Mouse (Mus musculus) right cerebral cortex, adult 18-20 months (tissue): Measurements from ENCODE around the gene Otogl.

Source experiments
- DNase-seq: peaks from one replicate; pipeline ENCODE4 v3.0.0; 2022; ENCODE audit warnings: mixed read lengths

Otogl gene

DNA sequence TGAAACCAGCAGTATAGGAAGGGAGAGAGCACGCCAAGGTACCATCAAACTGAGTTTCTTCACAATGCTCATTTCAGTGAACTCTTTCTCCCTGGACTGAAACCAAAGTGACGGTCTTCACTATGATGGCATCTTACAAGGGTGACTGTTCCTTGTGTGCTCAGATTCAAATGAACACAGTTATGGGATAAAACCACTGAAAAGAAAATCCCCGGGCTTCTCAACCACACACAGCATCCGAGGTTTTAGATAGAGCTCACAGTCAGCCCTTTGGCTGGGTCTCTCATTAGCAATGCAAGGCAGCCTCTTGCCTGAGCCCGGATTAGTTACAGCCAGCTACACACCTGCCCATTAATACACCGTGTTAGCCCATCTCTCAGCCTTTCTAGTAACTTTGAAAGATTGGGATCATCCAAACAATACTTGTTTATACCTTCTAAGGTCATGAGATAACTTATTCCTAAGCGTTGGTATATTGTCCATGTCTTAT, at the start of gene Otogl:
TSS of gene Otogl (minus strand) at position 51 of the 490 bp plus-strand sequence.
- no peak for DNase-seq

DNA sequence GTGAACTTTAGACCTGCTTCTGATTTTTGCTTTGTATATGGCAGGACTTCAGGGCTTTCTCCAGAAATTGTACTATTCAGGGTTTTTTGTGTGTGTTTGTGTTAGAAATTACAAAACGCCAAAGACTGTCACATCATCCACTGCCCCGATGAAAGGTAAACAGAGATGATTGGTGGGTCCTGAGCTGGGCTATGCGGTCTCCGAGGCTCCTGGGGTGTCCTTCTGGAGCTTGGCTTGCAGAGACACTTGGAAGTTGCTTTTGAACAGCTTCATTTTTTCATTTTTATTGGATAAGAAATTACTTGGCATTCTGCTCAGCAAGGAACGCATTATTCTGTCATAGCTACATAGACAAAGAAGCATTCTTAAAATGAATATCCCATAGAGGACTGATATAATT, 44.7 kb upstream of the Otogl start:
- no peak for DNase-seq

DNA sequence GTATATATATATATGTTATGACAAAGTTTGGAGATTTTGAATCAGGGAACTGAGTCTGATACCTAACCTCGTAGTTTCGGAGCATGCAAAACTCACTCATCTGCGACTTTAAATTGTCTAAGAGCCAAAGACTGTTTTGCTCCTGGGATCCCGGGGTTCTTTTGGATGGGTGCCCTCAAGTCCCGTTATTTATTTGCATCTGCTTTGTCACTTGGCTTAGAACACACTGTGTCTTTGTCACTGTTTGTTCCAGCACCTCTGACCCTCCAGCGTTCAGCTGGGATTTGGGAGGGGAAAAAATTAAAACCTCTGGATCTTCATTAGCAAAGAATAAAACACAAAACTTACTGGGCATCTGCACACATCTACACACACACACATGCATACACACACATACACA, 42.5 kb upstream of the Otogl start:
- no peak for DNase-seq

DNA sequence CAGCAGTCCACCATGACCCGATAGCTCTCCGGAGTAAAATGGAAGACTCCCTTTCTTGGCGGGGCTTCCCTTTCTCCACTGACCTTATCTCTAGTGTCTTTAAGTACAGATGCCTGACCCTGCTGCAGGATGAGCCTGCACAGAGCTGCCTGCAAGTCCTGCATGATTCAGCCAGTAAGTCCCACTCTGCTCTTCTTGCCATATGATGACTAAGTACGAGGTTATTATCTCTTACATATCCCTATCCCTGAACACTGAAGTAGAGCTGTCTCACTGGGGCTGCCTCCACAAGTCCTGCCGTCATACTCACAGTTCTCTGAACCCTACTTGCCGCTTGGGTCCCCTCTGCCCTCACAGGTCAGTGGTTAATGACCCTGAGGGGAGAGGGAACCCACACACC, 39.7 kb upstream of the Otogl start:
- DNase-seq = no peak

DNA sequence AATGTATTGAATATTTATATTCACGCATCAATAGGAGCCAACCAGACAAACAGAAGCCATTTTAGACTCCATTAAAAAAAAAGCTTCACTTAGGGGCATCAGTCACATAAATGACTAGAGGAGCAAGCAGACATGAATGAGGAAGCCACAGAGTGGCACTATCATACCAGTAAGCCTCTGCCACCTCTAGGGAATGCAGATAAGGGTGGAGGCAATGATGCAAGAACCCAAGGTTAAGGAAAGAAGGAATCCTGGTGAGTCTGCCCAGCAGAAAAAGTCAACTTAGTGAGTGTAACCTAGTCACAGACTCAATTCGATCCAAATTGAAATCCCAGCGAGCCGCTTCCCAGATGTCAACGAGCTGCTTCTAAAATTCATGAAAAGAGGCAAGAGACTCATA, 38.0 kb upstream of the Otogl start:
- DNase-seq = no peak

DNA sequence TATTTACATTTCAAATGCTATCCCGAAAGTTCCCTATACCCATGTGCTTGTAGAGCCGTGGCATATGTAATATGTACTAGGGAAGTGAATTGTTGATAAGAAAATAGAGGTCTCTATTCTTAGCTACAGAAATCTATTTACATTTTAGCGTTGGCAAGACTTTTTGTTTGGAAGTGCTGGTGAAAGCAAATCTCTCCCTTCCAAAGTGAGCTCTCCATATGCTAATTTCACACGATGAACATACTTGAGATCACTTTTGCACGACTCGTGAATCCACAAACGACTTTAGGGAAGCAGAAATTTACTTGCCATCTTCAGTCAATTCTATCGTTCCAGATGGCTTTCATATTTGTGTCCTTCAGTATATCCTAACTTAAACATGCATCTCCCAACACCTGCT, 36.7 kb upstream of the Otogl start:
- DNase-seq = no peak

DNA sequence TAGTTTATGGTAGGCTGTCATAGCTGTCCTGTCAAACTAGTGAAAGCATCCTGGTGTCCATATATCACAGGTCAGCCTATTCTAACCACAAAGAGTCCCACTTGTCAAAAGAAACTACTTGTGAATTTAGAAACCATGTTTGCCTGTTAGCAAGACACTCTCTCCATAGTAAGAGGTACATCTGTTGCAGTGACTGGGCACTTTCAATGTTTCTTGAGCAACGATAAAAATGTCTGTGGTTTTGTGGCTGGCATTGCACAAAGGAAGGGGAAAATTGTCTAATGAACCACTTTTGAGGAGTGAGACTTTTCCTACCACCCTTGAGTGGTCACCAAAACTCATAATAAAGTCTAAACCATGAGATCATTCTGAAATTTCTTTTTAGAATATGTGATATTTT, 36.1 kb upstream of the Otogl start:
- no peak for DNase-seq

DNA sequence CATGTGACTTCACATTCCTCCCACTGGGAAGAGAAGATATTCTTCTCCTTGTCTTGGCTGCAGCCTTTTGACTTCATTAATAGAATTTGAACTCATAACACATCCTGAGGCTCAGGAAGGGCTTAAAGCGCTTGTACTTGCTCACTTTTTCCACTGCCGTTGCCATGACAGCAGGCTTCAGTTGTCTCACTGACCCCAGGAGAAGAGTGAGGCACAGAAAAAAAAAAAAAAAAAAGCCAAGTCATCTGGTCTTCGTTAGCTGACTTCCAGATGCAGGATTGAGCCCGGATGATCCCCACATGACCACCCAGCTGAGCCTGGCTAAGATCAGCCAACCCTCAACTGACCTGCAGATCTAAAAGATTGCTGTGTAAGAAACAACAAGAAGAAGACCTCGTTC, 34.4 kb upstream of the Otogl start:
- no peak for DNase-seq

DNA sequence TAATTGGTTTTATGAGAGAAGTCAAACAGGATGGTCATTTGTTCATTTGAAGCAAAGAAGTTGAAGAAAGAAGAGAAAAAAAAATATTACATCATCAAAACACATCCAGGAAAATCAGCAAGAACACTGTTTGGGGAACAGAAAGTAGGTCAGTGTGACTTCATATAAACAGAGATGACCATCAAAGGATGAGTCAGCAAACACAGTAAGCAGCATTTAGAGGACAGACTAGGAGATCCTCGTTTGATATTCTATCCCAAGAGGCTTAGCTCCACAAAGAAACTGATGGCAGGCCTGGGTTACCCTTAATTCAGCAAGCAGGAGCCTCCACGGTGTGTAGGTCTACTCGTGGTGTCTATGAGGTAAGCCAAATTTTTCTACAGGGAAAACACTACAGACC, 31.9 kb upstream of the Otogl start:
- no peak for DNase-seq

DNA sequence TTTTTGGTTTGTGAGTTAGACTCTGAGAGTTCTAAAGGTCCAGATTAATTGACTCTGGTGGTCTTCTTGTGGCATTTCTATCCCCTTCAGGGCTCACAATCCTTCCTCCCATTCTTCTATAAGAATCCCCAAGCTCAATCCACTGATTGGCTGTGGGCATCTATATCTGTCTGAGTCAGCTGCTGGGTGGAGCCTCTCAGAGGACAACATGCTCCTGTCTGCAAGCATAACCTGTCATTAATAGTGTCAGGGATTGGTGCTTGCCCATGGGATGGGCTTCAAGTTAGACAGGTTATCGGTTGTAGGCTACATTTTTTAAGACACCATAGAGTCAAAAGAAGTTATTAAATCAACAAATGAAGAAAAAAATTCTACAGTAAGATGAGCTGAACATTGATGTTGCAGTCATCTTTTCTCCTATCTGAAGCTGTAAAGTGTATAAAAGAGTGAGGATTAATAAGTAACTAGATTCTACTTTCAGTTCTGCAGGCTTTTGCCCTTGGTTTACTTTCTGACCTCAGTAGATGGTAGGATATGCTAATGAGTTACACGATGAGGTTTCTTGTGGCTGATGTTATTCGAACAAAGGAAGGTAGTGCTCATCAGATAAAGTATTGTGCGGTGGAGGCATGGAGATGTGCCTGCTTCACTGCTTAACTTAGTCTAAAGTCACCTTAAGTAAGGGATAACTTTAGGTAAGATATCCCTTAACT, 29.4 kb upstream of the Otogl start:
- no peak for DNase-seq

DNA sequence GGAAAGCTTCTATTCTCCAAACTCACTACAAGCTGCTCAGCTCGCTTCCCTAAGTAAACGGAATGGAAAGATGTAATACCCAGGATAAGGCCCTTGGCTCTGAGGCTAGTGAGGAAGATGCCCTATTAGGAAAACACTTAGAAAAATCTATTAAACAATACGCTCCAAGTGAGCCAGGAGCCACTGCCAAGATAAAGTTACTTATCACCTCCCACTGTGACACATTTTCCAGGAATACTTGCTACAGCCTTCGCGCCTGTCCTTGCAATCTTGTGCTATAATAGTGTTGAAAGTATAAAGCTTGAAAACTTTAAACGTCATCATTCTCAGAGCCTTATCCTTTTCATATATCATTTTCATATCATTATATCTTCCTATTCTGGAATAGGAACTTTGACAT, 28.4 kb upstream of the Otogl start:
- DNase-seq = peak; percentile 13

DNA sequence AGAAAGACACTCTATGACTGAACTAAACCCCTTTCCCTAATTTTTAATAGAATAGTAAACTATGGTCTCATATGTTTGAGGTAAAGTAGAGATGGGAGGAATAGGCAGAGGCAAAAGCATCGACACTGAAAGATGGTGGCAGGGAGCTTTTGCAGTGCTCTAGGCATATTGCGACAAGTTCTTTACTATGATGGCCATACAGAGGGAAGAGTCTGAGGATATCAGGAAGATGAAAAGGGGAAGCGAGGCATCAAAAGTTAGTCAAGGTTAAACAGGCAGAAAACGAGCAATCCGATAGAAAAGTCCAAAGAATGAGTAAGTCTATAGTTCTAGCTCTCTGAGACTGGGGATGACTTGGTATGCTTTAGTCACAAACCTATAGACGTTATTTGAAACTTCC, 27.9 kb upstream of the Otogl start:
- no peak for DNase-seq

DNA sequence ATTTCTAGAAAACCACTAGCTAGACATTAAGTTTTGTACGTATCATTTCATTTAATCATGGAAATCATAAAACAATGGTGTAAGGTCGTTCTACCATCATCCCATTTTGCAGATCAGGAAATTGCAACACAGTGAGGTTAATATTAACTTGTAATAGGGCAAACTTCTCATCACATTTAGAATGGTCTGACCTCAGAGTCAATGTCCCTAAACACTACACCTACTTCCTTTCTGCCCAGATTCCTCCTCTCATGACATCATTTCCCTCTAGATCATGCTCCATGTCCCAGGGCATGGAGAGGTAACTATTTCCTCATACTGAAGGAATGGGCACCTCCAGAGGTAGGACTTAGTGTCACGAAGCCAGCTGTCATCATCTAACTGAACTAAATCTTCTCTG, 22.1 kb upstream of the Otogl start:
- DNase-seq = no peak

DNA sequence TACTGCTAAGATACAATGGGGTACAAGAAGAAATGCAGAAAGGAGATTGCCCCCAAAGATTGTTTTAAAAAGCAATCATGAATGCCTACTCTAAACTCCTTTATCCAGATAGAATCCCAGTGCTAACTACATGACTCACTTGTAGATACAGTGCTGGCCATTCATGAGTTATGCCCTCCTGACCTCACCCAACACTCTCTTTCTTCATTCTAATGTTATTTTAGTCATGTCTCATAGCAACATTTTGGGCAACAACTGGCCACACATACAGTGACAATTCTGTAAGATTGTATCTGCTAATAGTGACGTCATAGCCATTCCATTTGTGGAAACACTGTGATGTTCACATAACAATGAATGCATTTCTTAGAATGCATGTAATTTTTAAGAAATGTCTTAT, 21.6 kb upstream of the Otogl start:
- DNase-seq = no peak

DNA sequence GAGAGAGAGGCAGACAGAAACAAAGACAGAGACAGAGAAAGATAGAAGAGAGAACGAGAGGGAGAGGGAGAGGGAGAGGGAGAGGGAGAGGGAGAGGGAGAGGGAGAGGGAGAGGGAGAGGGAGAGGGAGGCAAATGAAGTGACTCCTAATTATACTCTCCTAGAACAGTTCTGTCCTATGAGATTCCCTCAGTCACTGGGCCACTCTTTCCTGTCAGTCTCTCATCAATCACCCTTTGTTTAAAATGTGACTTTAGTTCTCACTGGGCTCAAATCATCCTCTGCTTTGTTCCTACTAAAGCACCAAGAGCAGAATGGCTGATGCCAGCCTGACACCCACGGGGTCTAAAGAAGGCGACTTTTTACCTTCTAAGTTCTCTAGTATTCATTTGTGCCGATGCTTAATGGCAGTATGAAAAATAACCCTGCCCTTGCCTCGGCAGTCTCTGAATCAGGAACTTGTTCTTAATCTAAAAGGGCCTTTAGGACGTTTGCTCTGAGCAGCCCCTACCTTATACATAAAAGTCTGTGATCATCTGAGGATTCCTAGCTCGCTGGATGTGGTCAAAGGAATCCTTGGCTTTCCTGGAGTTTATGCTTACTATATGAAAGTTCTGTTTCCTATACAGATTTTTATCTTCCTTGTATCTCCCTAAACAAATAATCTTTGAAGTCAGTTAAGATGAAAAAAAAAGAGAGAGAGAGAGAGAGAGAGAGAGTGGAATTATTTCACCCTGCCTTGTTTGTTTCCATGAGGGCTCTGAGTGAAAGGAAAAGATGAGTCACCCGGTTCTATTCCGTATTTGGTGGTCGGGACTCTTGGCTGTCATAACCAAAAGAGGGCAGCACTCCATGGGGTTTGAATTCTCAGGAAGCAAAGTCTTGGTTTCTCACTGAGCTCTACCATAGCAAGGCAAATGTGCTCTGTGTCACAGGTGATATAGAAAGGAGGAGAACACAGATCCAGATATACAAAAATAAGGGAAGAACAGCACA, 20.2 kb upstream of the Otogl start:
- DNase-seq = peak; percentile 81

DNA sequence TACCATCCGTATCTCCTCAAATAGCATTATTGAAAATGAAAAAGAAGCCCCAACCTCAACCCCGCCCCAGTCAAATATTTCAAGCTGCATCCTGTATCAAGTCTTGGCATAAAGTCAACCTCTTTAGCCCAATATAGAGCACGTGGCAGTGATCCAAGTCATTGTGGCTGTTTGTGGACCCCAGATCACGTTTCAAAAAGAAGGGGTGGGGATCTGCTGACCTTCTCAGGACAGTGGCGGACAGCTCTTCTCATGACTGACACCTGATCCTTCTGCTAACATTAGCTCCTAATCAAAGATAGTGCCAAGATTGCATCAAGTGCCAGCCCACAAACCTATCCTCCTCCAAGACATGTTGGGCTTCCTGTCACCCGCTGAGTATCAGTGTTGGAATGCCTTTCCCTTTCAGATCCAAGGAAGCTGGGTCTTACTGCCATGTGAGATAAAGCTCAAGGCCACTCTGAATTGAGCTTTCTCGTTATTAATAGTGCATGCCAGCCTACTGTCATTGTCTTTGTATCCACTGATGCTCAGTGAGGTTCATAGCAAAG, 18.6 kb upstream of the Otogl start:
- no peak for DNase-seq

DNA sequence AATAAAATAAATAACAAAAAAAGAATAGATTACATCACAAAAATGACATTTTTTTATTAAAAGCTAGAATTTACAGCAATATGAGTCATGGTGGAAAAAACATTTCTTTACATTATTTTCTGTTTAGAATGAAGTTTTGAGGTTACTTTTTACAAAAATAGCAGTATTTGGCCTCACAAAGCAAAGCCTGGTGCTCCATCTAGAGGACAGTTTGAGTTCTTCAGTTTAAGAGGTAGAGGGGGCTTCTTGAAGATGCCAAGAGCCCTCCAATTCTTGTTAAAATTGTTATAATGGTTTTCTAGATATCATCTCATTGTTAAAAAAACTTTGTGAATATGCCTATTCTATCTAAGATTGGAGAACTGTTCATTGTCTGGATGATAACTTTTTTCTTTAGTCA, 13.4 kb upstream of the Otogl start:
- no peak for DNase-seq

DNA sequence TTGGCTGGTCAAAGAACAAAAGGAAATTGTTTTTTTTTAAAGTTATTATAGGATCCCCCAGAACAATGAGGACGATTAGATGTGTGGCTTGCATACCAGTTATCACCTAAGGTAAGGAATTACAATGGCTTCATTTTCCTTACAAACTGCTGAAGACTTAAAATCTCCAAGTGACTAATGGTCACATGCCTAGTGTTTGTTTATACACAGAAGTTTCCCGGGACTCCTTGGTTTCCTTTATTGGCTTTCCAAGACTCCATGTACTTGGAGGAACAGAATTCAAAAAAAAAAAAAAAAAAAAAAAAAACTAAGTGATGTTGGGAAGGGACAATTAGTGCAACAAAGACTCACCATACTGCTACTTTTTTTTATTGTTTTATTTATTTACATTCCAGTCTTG, 11.9 kb upstream of the Otogl start:
- no peak for DNase-seq

DNA sequence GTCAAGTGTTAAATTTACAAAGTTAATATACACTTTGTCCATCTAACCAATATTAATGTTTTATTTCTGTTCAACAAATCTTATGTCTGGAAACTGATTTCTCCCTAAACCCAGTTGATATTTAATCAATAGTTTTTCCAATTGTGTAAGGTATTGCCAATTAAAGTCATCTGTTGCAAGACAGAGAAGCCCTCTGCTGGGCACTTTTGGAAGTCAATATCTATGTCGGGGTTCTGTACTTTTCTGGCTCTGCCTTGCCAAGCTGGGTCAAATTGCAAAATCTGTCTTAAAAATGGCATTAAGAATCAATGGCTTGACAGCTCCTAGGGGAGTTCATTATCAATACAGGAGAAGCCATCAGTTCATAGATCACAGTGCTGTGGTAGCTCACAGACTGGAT, 10.8 kb upstream of the Otogl start:
- DNase-seq = no peak

DNA sequence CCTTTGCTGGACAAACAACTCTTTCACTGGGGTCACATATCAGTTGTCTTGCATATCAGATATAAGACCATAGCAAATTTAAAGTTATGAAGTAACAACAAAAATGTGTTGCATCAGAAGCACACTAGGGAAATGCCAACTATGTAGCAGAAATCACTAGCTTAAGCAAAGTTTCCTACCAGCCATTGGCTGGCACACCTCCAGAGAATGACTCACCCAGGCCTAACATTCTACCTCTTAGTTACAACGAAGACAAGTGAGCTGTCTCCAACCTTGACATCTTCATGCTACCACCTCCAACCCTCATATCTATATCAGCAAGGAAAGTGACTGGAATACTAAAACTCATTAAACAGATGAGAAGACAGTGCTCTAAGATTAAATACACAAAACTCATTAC, 9.6 kb upstream of the Otogl start:
- DNase-seq = no peak

DNA sequence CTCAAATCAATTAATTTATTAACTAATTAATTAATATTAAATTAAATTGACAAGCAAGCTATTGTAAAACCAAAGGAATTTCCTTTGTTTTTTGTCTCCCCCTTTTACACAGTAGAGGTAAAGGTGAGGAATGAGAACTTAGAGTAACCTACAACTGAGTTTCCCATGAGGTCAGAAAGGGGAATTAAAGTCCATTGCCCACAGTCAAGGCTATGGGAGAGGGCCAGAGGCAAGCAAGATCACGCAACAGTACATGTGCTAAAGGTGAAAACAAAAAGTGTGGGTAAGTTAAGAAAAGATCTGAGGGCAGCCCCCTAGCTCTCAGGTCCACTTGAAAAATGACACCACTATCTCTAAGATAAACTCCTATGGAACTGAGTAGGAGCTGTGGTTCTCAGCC, 9.2 kb upstream of the Otogl start:
- no peak for DNase-seq

DNA sequence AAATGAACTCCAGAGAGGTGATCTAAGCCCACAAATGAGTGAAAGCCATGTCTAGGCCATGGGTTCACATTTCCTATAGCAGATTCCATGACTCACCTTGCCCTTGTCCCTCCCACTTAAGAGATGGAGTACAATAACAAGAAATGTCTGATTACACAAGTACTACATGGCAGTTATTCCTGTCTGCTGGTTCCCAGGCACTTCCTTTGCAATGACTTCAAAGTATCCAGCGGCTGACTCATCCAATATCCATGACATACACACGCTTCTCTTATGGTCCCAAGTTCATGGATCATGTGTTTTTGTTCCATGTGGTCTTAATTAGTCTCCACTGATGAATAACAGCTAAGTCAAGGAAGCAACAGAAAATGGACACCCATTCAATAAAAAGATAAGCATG, 1.1 kb upstream of the Otogl start:
- no peak for DNase-seq

DNA sequence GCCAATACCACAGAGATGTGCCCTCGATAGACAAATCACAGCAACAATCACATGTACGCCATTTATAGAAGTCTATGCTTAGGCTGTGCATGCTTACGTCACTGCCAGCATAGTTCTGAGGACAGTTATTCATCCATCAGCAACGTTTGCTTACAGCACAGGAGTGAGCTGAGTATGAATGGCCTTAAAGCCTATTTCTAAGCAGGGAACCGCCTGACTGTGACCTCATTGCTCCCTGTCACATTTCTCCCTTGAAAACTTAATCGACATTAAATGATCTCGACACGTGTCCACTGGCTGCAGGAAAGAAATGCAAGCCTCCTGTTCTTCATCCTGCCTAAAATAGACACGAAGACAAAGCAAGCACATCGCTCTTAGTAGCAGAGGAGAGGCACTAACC, 5.5 kb downstream of the Otogl start:
- DNase-seq = no peak
